Mouse (Mus musculus): ENCODE data around the gene Hist1h2bh. TPM values are rescaled to one million over a fixed set of nuclear protein-coding genes. Genes with fewer than 3 reads are reported as not detected.
"Not testable (repeated sequence)": the region's sequence is repeated elsewhere in the genome, so short reads cannot be mapped to it uniquely, and the experiment has no call there.

Gene Hist1h2bh
- polyA plus RNA-seq, 1 experiment: 4.2 TPM

GRCm38 (mm10) chr13:23575271-23575851, 32.2 kb upstream of the Hist1h2bh start, which contains the start of gene Hist1h3d:
TSS of gene Hist1h3d (plus strand) at chr13:23575763.
- TF ChIP-seq POLR2A (IDR thresholded peaks at IDR 0.05; ENCODE audit: insufficient read depth, low read length) (no peak), CTCF (IDR thresholded peaks at IDR 0.05; ENCODE audit: low read depth, low read length) (no peak), EP300 (IDR thresholded peaks at IDR 0.05; ENCODE audit: insufficient read depth, low read depth, low read length) (no peak)
- Histone ChIP-seq H3K36me3 (ENCODE audit: control insufficient read depth, insufficient read depth, low read length, poor library complexity, severe bottlenecking) (no peaks in the 10 kb centered on the region), H3K9me3 (replicated peaks; ENCODE audit: control insufficient read depth, insufficient read depth, low read length, poor library complexity, severe bottlenecking) (no peaks in the 10 kb centered on the region), H3K4me3 (ENCODE audit: low read depth, low read length) (peak within 1 kb of the TSS; percentile 85), H3K9ac (ENCODE audit: low read depth, poor library complexity, severe bottlenecking) (peak within 1 kb of the TSS; percentile 82), H3K4me1 (ENCODE audit: control insufficient read depth, insufficient read depth, low read length) (no peaks in the 10 kb centered on the region), H3K27me3 (ENCODE audit: control insufficient read depth, insufficient read depth, low read length, poor library complexity, severe bottlenecking) (no peaks in the 10 kb centered on the region), H3K27ac (ENCODE audit: insufficient read depth, low read length) (peak within 1 kb of the TSS; percentile 96)

DNA sequence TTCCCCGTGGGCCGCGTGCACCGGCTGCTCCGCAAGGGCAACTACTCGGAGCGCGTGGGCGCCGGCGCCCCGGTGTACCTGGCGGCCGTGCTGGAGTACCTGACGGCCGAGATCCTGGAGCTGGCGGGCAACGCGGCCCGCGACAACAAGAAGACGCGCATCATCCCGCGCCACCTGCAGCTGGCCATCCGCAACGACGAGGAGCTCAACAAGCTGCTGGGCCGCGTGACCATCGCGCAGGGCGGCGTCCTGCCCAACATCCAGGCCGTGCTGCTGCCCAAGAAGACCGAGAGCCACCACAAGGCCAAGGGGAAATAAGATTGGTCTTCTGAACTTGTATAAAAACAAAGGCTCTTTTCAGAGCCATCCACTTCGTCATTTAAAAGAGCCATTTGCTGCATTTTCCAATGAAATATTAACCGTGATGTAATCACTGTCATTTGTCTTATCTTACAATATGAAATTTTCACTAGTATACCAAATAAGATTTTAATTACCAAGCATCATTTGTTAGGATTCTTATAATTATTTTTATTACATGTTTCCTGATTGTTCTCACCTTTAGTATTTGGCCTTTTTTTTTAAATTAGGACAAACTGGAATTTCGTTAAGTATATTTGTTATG, 31.5 kb upstream of the Hist1h2bh start:
- not testable (repeated sequence) for H3K9me3 ChIP-seq (replicated peaks; ENCODE audit: control insufficient read depth, insufficient read depth, low read length, poor library complexity, severe bottlenecking); H3K4me1 ChIP-seq (ENCODE audit: control insufficient read depth, insufficient read depth, low read length); H3K27me3 ChIP-seq (ENCODE audit: control insufficient read depth, insufficient read depth, low read length, poor library complexity, severe bottlenecking); H3K36me3 ChIP-seq (ENCODE audit: control insufficient read depth, insufficient read depth, low read length, poor library complexity, severe bottlenecking)
- peak; percentile 91 for TF ChIP-seq POLR2A (IDR thresholded peaks at IDR 0.05; ENCODE audit: insufficient read depth, low read length)
- H3K4me3 ChIP-seq (ENCODE audit: low read depth, low read length): peak overlapping the region; percentile 59
- peak overlapping the region; percentile 96 for H3K27ac ChIP-seq (ENCODE audit: insufficient read depth, low read length)
- peak overlapping the region; percentile 82 for H3K9ac ChIP-seq (ENCODE audit: low read depth, poor library complexity, severe bottlenecking)

- H3K36me3 ChIP-seq (ENCODE audit: control insufficient read depth, insufficient read depth, low read length, poor library complexity, severe bottlenecking); H3K4me1 ChIP-seq (ENCODE audit: control insufficient read depth, insufficient read depth, low read length); H3K27me3 ChIP-seq (ENCODE audit: control insufficient read depth, insufficient read depth, low read length, poor library complexity, severe bottlenecking); H3K9me3 ChIP-seq (replicated peaks; ENCODE audit: control insufficient read depth, insufficient read depth, low read length, poor library complexity, severe bottlenecking): not testable (repeated sequence)
- H3K4me3 ChIP-seq (ENCODE audit: low read depth, low read length): peak within 1 kb of the TSS; percentile 72
- H3K27ac ChIP-seq (ENCODE audit: insufficient read depth, low read length): peak within 1 kb of the TSS; percentile 97
- peak within 1 kb of the TSS; percentile 96 for H3K9ac ChIP-seq (ENCODE audit: low read depth, poor library complexity, severe bottlenecking)
Observed at GRCm38 (mm10) chr13:23573898-23574524, 30.8 kb upstream of the Hist1h2bh start, which contains the start of the genes Hist1h2bf and Hist1h2ad. TSS of gene Hist1h2bf (minus strand) at chr13:23574196. TSS of gene Hist1h2ad (plus strand) at chr13:23574381.

DNA sequence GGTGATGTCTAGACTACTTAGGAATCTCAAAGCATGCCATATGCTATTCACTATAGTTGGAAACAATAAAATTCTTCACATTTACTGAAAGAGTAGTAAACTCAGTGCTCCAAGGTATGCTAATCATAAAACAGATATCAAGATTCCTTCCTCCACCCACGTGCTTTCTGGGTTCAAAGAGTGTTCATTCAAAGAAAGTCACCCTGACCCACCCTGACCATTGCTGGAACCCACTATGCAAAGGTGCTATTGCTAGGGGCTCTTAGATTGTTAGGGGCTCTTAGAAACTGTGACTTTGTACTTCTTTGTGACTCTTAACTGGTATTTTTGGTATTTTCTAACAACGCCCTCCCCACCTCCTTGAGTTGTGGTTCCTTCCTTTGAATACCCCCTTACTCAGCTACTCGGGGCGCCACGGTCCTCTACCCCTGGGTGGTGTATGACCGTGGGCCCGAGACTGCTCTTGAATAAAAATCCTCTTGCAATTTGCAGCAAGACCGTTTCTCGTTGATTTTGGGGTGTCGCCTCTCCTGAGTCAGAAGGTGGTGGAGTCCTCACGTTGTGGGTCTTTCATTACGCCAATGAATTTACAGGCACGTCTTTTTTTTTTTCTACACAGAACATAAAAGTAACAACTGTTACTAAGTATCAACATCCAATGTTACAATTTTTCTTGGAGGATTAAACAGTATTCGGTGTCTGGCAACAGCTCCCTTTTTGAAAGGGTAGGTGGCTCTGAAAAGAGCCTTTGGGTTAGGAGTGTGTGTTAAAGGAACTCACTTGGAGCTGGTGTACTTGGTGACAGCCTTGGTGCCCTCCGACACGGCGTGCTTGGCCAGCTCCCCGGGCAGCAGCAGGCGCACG, 30.1 kb upstream of the Hist1h2bh start:
- Histone ChIP-seq H3K27ac (ENCODE audit: insufficient read depth, low read length) (peak overlapping the region; percentile 97), H3K4me3 (ENCODE audit: low read depth, low read length) (peak overlapping the region; percentile 72), H3K9ac (ENCODE audit: low read depth, poor library complexity, severe bottlenecking) (peak overlapping the region; percentile 96)
- not testable (repeated sequence) for H3K36me3 ChIP-seq (ENCODE audit: control insufficient read depth, insufficient read depth, low read length, poor library complexity, severe bottlenecking); H3K9me3 ChIP-seq (replicated peaks; ENCODE audit: control insufficient read depth, insufficient read depth, low read length, poor library complexity, severe bottlenecking); H3K27me3 ChIP-seq (ENCODE audit: control insufficient read depth, insufficient read depth, low read length, poor library complexity, severe bottlenecking); H3K4me1 ChIP-seq (ENCODE audit: control insufficient read depth, insufficient read depth, low read length)

DNA sequence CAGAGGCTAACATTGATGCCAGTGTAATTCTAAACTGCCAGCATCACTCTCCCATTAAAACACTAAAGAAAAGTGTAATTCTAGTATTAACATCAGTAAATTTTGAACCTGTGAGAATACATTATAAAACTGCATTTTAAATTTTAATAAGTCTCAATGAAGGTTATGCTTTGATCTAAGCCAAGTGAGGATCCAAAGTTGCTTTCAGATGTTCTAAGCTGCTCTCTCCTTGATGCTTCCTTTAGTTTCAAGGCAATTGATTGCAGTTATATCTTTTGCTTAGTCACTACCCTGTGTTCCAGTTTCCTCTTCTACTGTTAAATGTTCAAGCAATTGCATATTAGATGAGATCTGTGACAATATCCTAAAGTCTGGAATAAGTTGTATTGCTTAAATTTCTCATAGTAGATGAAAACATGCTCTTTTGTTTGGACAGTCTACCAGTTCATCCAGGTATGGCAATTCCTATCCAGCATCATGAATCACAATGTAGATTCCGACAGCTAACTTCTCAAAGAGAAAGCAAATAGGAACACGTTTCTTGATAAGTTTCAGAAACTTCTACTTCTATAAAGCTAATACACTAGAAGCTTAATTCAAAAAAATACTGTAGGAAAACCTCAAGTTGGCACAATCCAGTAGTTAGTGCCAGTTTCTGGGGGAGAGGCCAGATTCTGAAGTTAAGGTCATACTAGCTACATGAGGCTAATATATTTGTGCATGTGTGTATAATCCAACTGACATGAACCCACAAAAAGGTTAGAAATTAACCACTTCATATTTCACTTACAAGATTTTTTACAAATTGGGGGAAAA, 29.2 kb upstream of the Hist1h2bh start:
- no peaks in the 10 kb centered on the region for H3K27me3 ChIP-seq (ENCODE audit: control insufficient read depth, insufficient read depth, low read length, poor library complexity, severe bottlenecking)
- H3K4me3 ChIP-seq (ENCODE audit: low read depth, low read length): no peak overlapping the region
- no peaks in the 10 kb centered on the region for H3K4me1 ChIP-seq (ENCODE audit: control insufficient read depth, insufficient read depth, low read length)
- no peaks in the 10 kb centered on the region for H3K9me3 ChIP-seq (replicated peaks; ENCODE audit: control insufficient read depth, insufficient read depth, low read length, poor library complexity, severe bottlenecking)
- no peaks in the 10 kb centered on the region for H3K36me3 ChIP-seq (ENCODE audit: control insufficient read depth, insufficient read depth, low read length, poor library complexity, severe bottlenecking)
- H3K9ac ChIP-seq (ENCODE audit: low read depth, poor library complexity, severe bottlenecking): peak overlapping the region; percentile 96
- peak overlapping the region; percentile 44 for H3K27ac ChIP-seq (ENCODE audit: insufficient read depth, low read length)
- TF ChIP-seq CTCF (IDR thresholded peaks at IDR 0.05; ENCODE audit: low read depth, low read length) (no peak), POLR2A (IDR thresholded peaks at IDR 0.05; ENCODE audit: insufficient read depth, low read length) (no peak), EP300 (IDR thresholded peaks at IDR 0.05; ENCODE audit: insufficient read depth, low read depth, low read length) (no peak)
